Mouse (Mus musculus) adipocyte (in vitro differentiated cells): Measurements from ENCODE around the gene Nlk.
"Not testable (repeated sequence)": the region's sequence is repeated elsewhere in the genome, so short reads cannot be mapped to it uniquely, and the experiment has no call there.

Experiments used
- DNase-seq: peaks from one replicate; pipeline ENCODE4 v3.0.0-alpha.2; 2016; ENCODE audit warnings: low spot score

Gene Nlk

DNA sequence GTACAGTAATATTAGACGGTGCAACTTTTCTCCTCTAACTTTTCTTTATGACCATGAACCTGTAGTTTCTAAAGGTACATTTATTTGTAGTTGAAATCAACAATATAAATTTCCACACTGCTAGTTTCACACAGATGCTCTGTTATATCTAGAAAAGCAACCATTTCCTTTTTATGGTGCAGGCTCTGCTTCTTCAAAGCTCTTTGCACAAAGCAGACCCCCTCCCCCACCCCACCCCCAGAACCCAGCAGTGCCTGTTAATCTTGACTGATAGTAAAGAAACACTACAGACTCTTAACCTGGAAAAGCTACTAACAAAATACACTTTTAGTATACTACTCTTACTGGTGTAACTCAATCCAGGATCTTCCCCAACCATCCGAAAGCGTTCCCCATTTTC lies 6.6 kb downstream of the Nlk start:
- DNase-seq, result no peak

GRCm38 (mm10) chr11:78681058-78681457 lies 16.1 kb downstream of the Nlk start:
- DNase-seq, result no peak

- no peak for DNase-seq
Measured at GRCm38 (mm10) chr11:78678761-78679160, 18.4 kb downstream of the Nlk start.

DNA sequence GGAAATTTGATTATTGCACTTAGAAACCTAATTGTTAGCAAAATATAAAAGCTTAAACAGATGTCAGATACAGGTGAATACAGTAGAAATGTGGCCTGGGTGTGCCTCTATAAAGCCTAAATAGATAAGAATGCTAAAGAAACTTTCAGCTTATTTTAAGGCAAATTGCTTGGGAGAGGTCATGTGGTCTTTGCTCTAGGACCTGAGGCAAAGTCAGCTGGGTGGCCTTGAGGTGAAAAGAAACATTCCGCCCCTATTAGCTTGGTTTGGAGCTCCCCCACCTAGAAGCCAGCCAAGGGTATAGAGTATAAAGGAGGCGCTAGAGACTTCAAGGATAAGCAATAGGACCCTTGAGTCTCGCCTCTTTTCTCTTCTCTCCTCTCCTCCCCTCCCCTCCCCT lies 28.5 kb downstream of the Nlk start:
- DNase-seq, result no peak

DNA sequence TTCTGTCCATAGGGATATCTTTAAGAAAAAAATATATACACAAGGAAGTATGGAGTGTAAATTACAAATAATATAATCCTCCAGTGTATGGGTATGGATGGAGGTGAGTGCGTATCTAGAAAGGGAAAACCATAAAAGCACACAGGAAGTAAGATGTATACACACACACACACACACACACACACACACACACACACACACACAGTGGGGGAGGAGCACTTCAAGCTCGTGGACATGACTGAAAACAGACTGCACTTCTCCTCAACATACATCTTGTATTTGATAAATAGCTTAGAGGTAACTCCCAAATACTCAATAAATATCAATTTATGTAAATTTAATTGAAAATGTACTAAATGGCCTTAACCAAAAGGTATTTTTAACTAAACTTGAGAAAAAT lies 32.3 kb downstream of the Nlk start:
- no peak for DNase-seq

DNA sequence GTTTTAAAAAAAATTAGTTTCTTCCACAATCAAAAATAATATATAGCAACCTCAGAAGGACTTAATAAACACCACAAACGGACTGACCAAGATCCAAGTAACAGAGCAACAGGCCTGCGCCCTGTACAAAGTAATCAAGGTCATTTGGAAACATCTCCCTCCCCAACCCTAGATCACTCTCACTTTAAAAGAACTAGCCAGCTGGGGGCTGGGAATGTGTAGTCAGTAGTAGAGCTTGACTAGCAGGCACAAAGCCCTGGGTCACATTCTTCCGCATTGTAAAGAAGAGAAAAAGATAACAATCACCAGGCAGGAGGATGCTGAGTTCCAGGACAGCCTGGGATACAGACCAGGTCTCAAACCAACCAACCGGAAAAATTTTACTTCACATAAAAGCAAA lies 33.3 kb downstream of the Nlk start:
- DNase-seq, result no peak

DNA sequence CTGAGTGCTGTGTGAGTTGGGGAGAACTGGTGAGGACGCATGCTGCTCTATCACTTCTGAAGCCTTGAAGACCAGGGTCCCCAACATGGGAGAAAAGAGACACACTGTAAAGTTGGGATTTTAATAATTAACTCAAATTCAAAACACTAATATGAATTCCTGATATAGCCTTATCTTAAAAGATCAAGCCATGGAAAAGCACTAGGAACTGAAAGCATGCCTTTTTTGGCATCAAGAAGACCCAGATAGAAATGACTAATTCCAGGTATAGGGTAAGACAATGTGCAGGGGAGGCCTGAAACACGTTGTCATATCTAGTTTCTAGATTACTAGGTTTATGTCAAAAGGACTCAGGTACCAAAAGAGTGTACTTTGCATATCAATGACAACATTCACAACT lies 48.0 kb downstream of the Nlk start:
- DNase-seq, result no peak

DNA sequence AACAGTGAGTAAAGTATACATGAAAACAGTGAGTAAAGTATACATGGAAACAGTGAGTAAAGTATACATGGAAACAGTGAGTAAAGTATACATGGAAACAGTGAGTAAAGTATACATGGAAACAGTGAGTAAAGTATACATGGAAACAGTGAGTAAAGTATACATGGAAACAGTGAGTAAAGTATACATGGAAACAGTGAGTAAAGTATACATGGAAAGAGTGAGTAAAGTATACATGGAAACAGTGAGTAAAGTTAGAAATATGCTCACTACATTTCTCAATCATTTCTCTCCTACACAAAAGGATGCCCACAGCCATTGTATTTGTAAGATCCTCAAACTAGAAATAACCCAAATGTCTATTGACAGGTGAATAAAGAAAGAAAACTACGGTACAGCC lies 48.8 kb downstream of the Nlk start:
- DNase-seq, result not testable (repeated sequence)

DNA sequence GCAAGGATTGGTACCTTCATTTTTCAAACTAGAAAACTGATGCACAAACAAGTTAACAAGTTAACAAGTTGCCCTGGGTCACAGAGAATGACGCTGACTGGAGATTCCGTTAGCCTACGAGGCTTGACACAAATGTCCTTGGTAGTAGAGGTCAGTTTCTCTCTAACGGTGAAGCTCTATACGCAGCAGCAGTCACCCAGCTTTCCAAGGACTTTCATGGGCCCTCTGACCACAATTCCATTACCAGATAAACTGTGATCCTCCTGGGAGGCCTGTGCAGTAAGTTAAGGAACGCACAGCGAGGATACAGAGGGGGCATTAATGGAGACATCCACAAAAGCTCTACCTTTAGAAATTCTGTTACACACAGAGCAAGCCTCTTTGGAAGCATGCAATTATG lies 53.4 kb downstream of the Nlk start:
- no peak for DNase-seq

GRCm38 (mm10) chr11:78642151-78642550 lies 55.0 kb downstream of the Nlk start:
- no peak for DNase-seq

DNA sequence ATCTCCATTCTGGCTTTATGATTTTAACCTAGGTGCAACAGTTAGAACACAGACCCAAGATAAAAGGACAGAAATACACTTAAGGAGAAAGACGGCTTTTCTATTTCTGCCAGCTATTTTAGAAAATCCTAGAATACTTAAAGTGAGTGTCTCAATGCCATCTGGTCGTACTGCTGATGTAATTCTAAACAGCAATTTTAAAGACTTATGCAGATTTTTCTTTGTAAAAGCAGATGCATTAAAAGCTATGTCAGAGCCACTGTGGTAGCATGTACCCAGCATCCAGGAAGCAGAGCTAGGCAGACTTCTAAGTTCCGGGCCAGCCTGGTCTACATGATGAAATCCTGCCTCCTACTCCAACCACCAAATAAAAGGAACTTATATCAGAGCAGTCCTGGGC lies 56.1 kb downstream of the Nlk start:
- no peak for DNase-seq

DNA sequence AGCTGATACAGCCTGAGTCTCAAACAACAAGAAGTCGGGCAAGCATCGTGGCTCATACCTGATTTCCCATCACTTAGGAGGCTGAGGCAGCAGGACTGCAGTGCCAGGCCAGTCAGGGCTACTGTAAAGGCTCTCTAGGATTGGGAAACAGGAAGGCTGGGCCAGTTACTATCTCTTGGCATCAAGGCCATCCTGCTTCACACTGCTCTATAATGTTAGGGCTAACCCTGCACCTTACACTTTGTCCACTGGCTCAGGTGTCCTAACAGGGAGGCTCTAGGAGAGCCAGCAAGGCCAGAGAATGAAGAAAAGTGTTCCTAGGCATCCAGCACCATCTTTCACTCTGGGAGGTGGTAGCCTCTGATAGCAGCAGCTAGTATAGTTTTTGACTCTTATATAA lies 64.4 kb downstream of the Nlk start:
- no peak for DNase-seq

DNA sequence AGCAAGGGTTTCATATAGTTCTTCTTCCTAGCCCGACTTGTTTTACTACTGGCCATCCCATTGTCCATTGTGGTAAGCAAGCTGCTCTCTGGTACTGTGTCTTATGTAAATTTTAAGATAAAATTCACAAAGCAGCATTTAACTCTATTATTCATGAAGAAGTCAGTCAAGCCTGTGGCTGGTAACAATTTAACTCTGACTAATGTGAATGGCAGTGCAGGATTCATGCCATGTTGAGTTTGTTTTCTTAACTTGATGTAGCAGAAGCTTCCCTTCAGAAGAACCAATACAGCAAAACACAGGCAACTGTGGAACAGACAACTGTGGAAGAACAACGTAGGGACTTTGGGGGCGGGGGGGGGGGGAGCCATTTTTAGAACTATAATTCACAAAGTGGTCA lies 68.3 kb downstream of the Nlk start:
- DNase-seq, result no peak

DNA sequence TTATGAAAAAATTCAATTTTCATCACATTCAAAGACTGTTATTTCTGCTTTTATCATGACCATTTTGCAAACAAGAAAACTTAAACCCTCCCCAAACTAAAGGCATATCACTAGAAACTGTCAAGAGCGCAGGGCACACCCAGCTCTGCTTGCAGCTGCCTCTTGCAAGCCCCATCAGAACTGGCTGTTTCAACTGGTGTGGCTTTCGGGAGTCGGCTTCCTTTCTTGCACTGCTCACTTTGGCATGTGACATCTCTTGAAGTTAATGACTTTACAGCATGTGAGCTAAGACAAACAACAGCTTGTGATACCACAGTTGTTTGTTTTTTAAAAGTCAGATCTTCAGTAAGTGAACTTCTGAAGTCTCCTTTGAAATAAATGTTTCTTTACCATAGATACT lies 72.8 kb downstream of the Nlk start:
- no peak for DNase-seq

DNA sequence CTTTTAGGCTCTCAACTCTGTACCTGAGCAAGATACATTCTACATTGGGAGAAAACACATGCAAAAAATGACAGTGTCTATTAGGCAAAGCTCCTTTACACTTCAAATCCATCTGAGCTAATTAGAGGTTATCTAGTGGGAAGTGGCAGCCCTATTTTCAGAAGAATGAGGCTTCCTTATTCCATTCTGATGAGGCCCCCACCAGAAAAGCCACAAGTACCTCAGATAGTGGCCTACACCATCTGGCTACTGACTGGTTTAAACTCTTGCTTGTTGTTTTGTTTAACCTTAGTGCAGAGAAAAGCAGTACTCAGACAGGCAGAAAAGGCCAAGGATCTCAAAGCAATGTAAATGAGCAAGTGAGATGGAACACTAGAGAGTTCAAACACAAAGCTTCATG lies 75.2 kb downstream of the Nlk start:
- DNase-seq, result no peak

DNA sequence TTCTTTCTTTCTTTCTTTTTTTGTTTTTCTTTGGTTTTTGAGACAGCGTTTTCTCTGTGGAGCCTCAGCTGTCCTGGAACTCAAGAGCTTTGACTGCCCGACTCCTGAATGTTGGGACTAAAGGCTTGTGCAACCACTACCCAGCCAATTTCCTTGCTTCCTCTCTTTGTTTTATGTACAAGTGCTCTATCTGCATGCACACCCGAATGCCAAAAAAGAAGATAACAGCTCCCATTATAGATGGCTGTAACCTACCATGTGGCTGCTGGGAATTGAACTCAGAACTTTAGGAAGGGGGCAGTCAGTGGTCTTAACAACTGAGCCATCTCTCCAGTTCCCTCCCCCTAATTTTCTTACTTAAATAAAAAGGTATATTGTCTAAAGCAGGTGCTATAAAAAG lies 77.0 kb downstream of the Nlk start:
- DNase-seq, result no peak

- no peak for DNase-seq
Measured at GRCm38 (mm10) chr11:78611273-78611672, 85.9 kb downstream of the Nlk start.

DNA sequence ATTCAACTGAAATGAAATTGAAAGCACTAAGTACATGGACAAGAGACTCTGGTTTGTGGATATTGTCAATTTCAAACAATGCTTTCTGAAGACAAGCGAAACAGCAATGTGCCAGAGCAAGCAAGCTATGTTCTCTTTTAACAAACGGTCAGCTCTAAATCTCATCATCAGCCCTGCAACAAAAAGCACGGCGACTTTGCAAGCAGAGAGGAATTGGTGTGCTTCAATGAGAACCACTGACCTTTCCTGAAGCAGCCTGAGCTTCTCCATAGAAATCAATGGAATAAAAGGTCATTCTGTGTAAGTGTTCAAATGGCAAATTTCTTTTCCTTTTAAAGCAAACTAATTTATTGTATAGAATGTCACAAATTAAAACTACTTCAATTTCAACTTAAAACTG lies 87.5 kb downstream of the Nlk start:
- DNase-seq, result no peak

GRCm38 (mm10) chr11:78604826-78605225 lies 92.3 kb downstream of the Nlk start:
- no peak for DNase-seq

DNA sequence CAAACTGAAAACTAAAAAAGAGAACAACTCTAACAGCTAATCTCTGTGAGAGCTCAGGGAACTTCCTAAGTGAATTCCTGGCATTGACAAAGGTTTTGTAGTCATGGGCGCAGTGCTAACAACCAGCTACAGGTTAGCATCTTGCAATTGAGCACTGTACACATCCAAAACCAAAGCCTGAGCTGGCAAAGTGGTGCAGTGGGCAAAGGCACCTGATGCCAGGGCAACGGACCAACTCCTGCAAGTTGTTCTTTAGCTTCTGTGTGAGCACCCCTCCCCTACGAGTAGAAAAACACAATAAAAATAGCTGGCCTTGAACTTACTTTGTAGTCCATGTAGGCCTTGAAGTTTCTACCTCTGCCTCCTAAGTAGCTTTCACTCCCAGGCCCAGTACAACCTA lies 94.4 kb downstream of the Nlk start:
- no peak for DNase-seq

DNA sequence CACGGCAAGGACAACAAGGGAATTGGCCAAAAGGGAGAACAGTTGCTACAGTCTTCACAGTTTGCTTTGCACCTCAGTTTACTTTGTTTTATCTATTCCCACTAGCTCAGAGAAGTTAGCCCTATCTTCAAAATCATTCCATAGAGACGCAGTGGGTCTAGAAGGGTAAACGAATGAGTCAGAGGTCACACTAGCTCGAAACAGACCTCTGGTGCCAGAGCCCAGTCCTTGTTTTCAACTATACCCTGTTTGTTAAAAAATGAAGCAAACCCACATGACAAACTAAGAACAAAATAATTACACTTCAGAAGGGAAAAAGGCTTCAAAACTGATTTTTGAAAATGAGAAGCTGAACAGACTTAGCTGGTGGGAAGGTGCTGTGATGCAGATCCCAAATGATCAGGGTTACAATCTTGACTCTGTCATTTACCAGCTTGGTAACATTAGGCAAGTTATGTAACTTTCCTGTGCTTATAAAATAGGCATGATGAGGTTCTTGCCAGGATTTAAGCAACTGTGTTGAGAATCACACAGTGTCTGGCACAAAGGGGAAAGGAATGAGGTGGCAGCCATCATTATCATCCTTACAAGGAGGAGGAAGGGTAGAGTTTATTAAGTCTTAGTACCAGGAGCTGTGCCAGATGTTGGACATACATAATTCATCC lies 96.1 kb downstream of the Nlk start:
- DNase-seq, result peak; percentile 68

GRCm38 (mm10) chr11:78600496-78600895 lies 96.7 kb downstream of the Nlk start:
- peak; percentile 30 for DNase-seq

DNA sequence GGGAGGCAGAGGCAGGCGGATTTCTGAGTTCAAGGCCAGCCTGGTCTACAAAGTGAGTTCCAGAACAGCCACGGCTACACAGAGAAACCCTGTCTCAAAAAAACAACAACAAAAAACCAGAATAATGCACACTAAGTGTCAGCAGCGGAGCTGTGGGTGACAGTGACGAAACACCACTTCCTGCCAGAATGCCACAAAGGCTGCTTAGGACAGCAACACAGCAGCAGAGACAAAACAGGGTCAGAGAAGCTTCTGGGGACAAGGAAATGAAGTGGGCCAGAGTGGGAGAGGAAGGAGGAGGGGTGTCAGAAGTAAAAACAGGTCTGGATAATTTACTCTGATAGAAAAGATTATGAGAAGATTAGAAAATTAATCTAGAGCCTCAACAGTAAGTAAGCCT lies 97.1 kb downstream of the Nlk start:
- DNase-seq, result peak; percentile 13

GRCm38 (mm10) chr11:78598763-78599415 lies 98.3 kb downstream of the Nlk start:
- no peak for DNase-seq
